Mouse (Mus musculus): ENCODE data around the gene Cd200r3. TPM values are rescaled to one million over a fixed set of nuclear protein-coding genes. Genes with fewer than 3 reads are reported as not detected.

Gene Cd200r3
- polyA plus RNA-seq, 1 experiment from 2014 or later: 0.23 TPM

DNA sequence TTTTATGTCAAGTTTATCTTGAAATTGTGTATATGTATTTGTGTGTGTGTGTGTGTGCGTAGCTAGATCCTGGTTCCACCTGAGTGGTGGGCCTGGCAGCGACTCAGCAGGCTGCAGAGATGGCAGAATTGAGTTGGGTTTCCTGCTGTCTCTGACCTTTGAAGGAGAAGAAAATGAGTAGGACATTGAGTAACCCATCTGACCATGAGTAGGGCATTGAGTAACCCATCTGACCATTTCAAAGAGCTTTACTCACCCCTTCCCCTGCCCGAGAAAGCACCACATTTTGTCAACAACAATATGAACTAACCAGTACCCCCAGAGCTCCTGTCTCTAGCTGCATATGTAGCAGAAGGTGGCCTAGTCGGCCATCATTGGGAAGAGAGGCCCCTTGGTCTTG, 86.6 kb downstream of the Cd200r3 start:
- H3K4me2 ChIP-seq (replicated peaks; ENCODE audit: low read depth, low read length): no peak overlapping the region
- no peak overlapping the region for H3K27ac ChIP-seq (ENCODE audit: low read length)
- no peaks in the 10 kb centered on the region for H3K4me1 ChIP-seq (ENCODE audit: control insufficient read depth, insufficient read depth, low read length)
- H3K9me3 ChIP-seq (ENCODE audit: control insufficient read depth, low read depth, low read length): no peaks in the 10 kb centered on the region
- H3K4me3 ChIP-seq (ENCODE audit: low read depth, low read length): no peak overlapping the region
- no peaks in the 10 kb centered on the region for H3K36me3 ChIP-seq (ENCODE audit: control insufficient read depth, insufficient read depth, low read length)
- WGBS: 84% methylated on average over 4 of the region's 4 CpGs
- no peaks in the 10 kb centered on the region for H3K27me3 ChIP-seq (ENCODE audit: control insufficient read depth, insufficient read depth, low read length)
- no peak overlapping the region for H3K9ac ChIP-seq (replicated peaks; ENCODE audit: low read depth, low read length)
- ATAC-seq (ENCODE audit: insufficient number of reproducible peaks, insufficient read depth, low FRiP score, low read depth): no peak

DNA sequence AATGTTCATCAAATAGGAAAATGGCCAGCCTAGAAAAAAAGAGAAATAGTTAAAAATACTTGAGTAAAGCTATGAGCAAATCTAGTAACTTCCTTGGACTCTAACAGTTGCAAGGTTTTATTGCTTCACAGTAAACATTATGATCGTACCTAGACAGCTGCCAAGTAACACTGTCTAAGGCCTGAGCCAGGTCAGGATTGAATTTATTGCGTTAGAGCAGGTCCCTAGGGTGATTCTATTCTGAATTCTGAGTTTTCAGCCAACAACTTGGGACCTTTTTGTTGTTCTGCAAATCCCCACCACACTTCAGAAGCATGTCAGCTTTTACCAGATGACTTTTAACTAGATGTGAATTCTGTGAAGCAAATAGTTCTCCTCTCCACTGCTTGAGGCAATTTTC, 87.3 kb downstream of the Cd200r3 start:
- 60% methylated on average over 2 of the region's 2 CpGs for WGBS
- Histone ChIP-seq H3K4me3 (ENCODE audit: low read depth, low read length) (no peak overlapping the region), H3K4me2 (replicated peaks; ENCODE audit: low read depth, low read length) (no peak overlapping the region), H3K27ac (ENCODE audit: low read length) (no peak overlapping the region), H3K4me1 (ENCODE audit: control insufficient read depth, insufficient read depth, low read length) (no peaks in the 10 kb centered on the region), H3K9me3 (ENCODE audit: control insufficient read depth, low read depth, low read length) (no peaks in the 10 kb centered on the region), H3K36me3 (ENCODE audit: control insufficient read depth, insufficient read depth, low read length) (no peaks in the 10 kb centered on the region), H3K27me3 (ENCODE audit: control insufficient read depth, insufficient read depth, low read length) (no peaks in the 10 kb centered on the region), H3K9ac (replicated peaks; ENCODE audit: low read depth, low read length) (no peak overlapping the region)
- ATAC-seq (ENCODE audit: insufficient number of reproducible peaks, insufficient read depth, low FRiP score, low read depth): no peak

Other genes with a start within 250 kb of the Cd200r3 start
- 9.3 and 10.0 TPM in 2 replicates for gene Nepro, start 219.4 kb upstream of the Cd200r3 start, polyA plus RNA-seq (2014; fragmentation: Nextera tagmentation; extraction: Ambion mirVana)
- 27.9 and 29.4 TPM in 2 replicates for gene Gtpbp8, start 197.3 kb upstream of the Cd200r3 start, polyA plus RNA-seq (2014; fragmentation: Nextera tagmentation; extraction: Ambion mirVana)
- gene Cd200r1, start 177.9 kb upstream of the Cd200r3 start, polyA plus RNA-seq (2014; fragmentation: Nextera tagmentation; extraction: Ambion mirVana): 0.71 and 1.2 TPM in 2 replicates
- gene Cd200r4, start 131.9 kb upstream of the Cd200r3 start, polyA plus RNA-seq (2014; fragmentation: Nextera tagmentation; extraction: Ambion mirVana): 0.14 and 0.23 TPM in 2 replicates
- gene Cd200r2, start 76.6 kb upstream of the Cd200r3 start, polyA plus RNA-seq (2014; fragmentation: Nextera tagmentation; extraction: Ambion mirVana): not detected in 2 replicates
- gene Ccdc80, start 149.7 kb downstream of the Cd200r3 start, polyA plus RNA-seq (2014; fragmentation: Nextera tagmentation; extraction: Ambion mirVana): 96.2 and 112 TPM in 2 replicates
- 16.8 and 19.9 TPM in 2 replicates for gene Slc35a5, start 215.0 kb downstream of the Cd200r3 start, polyA plus RNA-seq (2014; fragmentation: Nextera tagmentation; extraction: Ambion mirVana)
- gene Atg3, start 215.1 kb downstream of the Cd200r3 start, polyA plus RNA-seq (2014; fragmentation: Nextera tagmentation; extraction: Ambion mirVana): 34.9 and 36.3 TPM in 2 replicates

Measured in stomach, embryonic 14.5 days (tissue).